Mouse (Mus musculus) layer of hippocampus, postnatal 10 days (tissue): Measurements from ENCODE around the gene Vmn1r58. TPM values are rescaled to one million over a fixed set of nuclear protein-coding genes. Genes with fewer than 3 reads are reported as not detected.
"Not testable (repeated sequence)": the region's sequence is repeated elsewhere in the genome, so short reads cannot be mapped to it uniquely, and the experiment has no call there.

Source experiments
- DNase-seq, 2 experiments: peaks; one replicate each; pipeline ENCODE4 v3.0.0; 2021; ENCODE audit warnings: low spot score in 2 of 2
- long read RNA-seq: library from polyadenylated mRNA; stranded (forward); transcript quantifications from one replicate; pipeline ENCODE4 v2.0.0, GENCODE M21; 2023
- total RNA-seq, 2 experiments: library from RNA; stranded (reverse); gene quantifications; 2 replicates each; pipeline ENCODE4 v1.2.3; 2021

Gene Vmn1r58
- not detected for total RNA-seq
- long read RNA-seq, result 0 reads

GRCm38 (mm10) chr7:5413296-5413695, at the start of gene Vmn1r58:
Vmn1r58 (minus strand) TSS chr7:5413396.
- not testable (repeated sequence) for DNase-seq

- DNase-seq, result no peak
These were observed 43.5 kb upstream of the Vmn1r58 start, which contains the start of gene Vmn1r59 for GRCm38 (mm10) chr7:5456674-5457073. Vmn1r59 (minus strand) TSS chr7:5456774.

GRCm38 (mm10) chr7:5454011-5454410, 40.8 kb upstream of the Vmn1r58 start:
- not testable (repeated sequence) for DNase-seq

DNA sequence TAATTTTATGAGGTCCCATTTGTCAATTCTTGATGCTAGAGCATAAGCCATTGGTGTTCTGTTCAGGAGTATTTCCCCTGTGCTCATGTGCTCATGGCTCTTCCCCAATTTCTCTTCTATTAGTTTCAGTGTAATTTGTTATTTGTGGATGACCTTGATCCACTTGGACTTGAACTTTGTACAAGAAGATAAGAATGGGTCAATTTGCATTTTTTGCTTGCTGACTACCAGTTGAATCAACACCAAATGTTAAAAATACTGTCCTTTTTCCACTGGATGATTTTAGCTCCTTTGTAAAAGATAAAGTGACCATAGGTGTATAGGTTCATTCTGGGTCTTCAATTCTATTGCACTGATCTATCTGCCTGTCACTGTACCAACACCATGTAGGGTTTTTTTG, 35.4 kb upstream of the Vmn1r58 start:
- no peak for DNase-seq

- no peak for DNase-seq
These were observed 7.0 kb downstream of the Vmn1r58 start for GRCm38 (mm10) chr7:5406201-5406600.

- DNase-seq, result no peak
These were observed 46.5 kb downstream of the Vmn1r58 start for GRCm38 (mm10) chr7:5366724-5367123.

- no peak for DNase-seq
These were observed 49.6 kb downstream of the Vmn1r58 start for GRCm38 (mm10) chr7:5363599-5363998.

Other genes starting within 250 kb of the Vmn1r58 start
- not detected for gene Vmn1r56, start 216.6 kb downstream of the Vmn1r58 start, total RNA-seq
- gene Vmn1r57, start 194.9 kb downstream of the Vmn1r58 start, total RNA-seq, result not detected
- gene Gm5065, start 62.9 kb downstream of the Vmn1r58 start, total RNA-seq, result not detected
- not detected for gene Nlrp2, start 62.4 kb downstream of the Vmn1r58 start, total RNA-seq
- gene Vmn1r59, start 43.4 kb upstream of the Vmn1r58 start, total RNA-seq, result not detected
- gene Vmn2r28, start 80.6 kb upstream of the Vmn1r58 start, total RNA-seq, result not detected
- not detected for gene Vmn1r60, start 133.9 kb upstream of the Vmn1r58 start, total RNA-seq
- gene Vmn1r61, start 199.9 kb upstream of the Vmn1r58 start, total RNA-seq, result not detected